Mouse (Mus musculus): ENCODE results near the gene Chd4. TPM values are rescaled to one million over a fixed set of nuclear protein-coding genes. Genes with fewer than 3 reads are reported as not detected.

The Chd4 gene
- polyA plus RNA-seq, 1 experiment from 2014 or later, result 123 TPM

GRCm38 (mm10) chr6:125172474-125172873 lies 76.7 kb downstream of the Chd4 start:
- no peak for ATAC-seq (ENCODE audit: insufficient read depth, low FRiP score, low TSS enrichment)
- Histone ChIP-seq H3K9ac (ENCODE audit: low read length) (no peak overlapping the region), H3K36me3 (ENCODE audit: control insufficient read depth, insufficient read depth, low read length) (peaks cover 75% of the 10 kb centered on the region)

GRCm38 (mm10) chr6:125173256-125173655 lies 77.5 kb downstream of the Chd4 start:
- WGBS, result 96% methylated on average over 7 of the region's 7 CpGs
- DNase-seq (ENCODE audit: low spot score) (no peak), ATAC-seq (ENCODE audit: insufficient read depth, low FRiP score, low TSS enrichment) (no peak)
- Histone ChIP-seq H3K27me3 (ENCODE audit: control insufficient read depth, insufficient read depth, low read length) (no peaks in the 10 kb centered on the region), H3K4me1 (ENCODE audit: control insufficient read depth, insufficient read depth, low read length) (no peaks in the 10 kb centered on the region), H3K36me3 (ENCODE audit: control insufficient read depth, insufficient read depth, low read length) (peaks cover 78% of the 10 kb centered on the region), H3K9me3 (ENCODE audit: control insufficient read depth, low read length) (no peaks in the 10 kb centered on the region), H3K27ac (ENCODE audit: low read depth, low read length) (no peak overlapping the region), H3K4me2 (ENCODE audit: low read depth) (no peak overlapping the region), H3K9ac (ENCODE audit: low read length) (no peak overlapping the region), H3K4me3 (ENCODE audit: low read depth, low read length) (no peak overlapping the region)

More at GRCm38 (mm10) chr6:125172474-125172873, 76.7 kb downstream of the Chd4 start:
- WGBS, result 98% methylated on average over 2 of the region's 2 CpGs
- DNase-seq (ENCODE audit: low spot score), result no peak
- no peak overlapping the region for H3K4me2 ChIP-seq (ENCODE audit: low read depth)
- no peaks in the 10 kb centered on the region for H3K27me3 ChIP-seq (ENCODE audit: control insufficient read depth, insufficient read depth, low read length)
- no peak overlapping the region for H3K27ac ChIP-seq (ENCODE audit: low read depth, low read length)
- H3K9me3 ChIP-seq (ENCODE audit: control insufficient read depth, low read length), result no peaks in the 10 kb centered on the region
- H3K4me3 ChIP-seq (ENCODE audit: low read depth, low read length), result no peak overlapping the region
- H3K4me1 ChIP-seq (ENCODE audit: control insufficient read depth, insufficient read depth, low read length), result peaks cover under 1% of the 10 kb centered on the region

- no peak overlapping the region for H3K27ac ChIP-seq (ENCODE audit: low read depth, low read length)
- no peaks in the 10 kb centered on the region for H3K4me1 ChIP-seq (ENCODE audit: control insufficient read depth, insufficient read depth, low read length)
- ATAC-seq (ENCODE audit: insufficient read depth, low FRiP score, low TSS enrichment) (no peak), DNase-seq (ENCODE audit: low spot score) (no peak)
- H3K36me3 ChIP-seq (ENCODE audit: control insufficient read depth, insufficient read depth, low read length), result peaks cover 66% of the 10 kb centered on the region
- H3K27me3 ChIP-seq (ENCODE audit: control insufficient read depth, insufficient read depth, low read length), result no peaks in the 10 kb centered on the region
- H3K9ac ChIP-seq (ENCODE audit: low read length), result no peak overlapping the region
- H3K4me2 ChIP-seq (ENCODE audit: low read depth), result no peak overlapping the region
- H3K9me3 ChIP-seq (ENCODE audit: control insufficient read depth, low read length), result no peaks in the 10 kb centered on the region
- H3K4me3 ChIP-seq (ENCODE audit: low read depth, low read length), result no peak overlapping the region
- 94% methylated on average over 5 of the region's 5 CpGs for WGBS
Measured at GRCm38 (mm10) chr6:125175469-125175868, 79.7 kb downstream of the Chd4 start.

GRCm38 (mm10) chr6:125179601-125180000 lies 83.8 kb downstream of the Chd4 start:
- peaks cover 51% of the 10 kb centered on the region for H3K36me3 ChIP-seq (ENCODE audit: control insufficient read depth, insufficient read depth, low read length)
- WGBS, result 91% methylated on average over 7 of the region's 7 CpGs

More at GRCm38 (mm10) chr6:125179601-125180000, 83.8 kb downstream of the Chd4 start:
- H3K27ac ChIP-seq (ENCODE audit: low read depth, low read length), result no peak overlapping the region
- no peak overlapping the region for H3K4me2 ChIP-seq (ENCODE audit: low read depth)
- ATAC-seq (ENCODE audit: insufficient read depth, low FRiP score, low TSS enrichment) (no peak), DNase-seq (ENCODE audit: low spot score) (no peak)
- no peaks in the 10 kb centered on the region for H3K27me3 ChIP-seq (ENCODE audit: control insufficient read depth, insufficient read depth, low read length)
- no peak overlapping the region for H3K9ac ChIP-seq (ENCODE audit: low read length)
- H3K4me3 ChIP-seq (ENCODE audit: low read depth, low read length), result no peak overlapping the region
- no peaks in the 10 kb centered on the region for H3K4me1 ChIP-seq (ENCODE audit: control insufficient read depth, insufficient read depth, low read length)
- H3K9me3 ChIP-seq (ENCODE audit: control insufficient read depth, low read length), result no peaks in the 10 kb centered on the region

Small RNAs within 50 kb of the gene (microRNA-seq; reads per million reads assigned to microRNA genes)
- gene Mir7045, result not detected

Other genes starting within 250 kb of the Chd4 start
- gene P3h3, start 238.2 kb upstream of the Chd4 start, polyA plus RNA-seq (2014; fragmentation: Nextera tagmentation; extraction: Ambion mirVana), result 14.6 and 16.9 TPM in 2 replicates
- 2.3 TPM in 2 replicates for gene Gpr162, start 232.0 kb upstream of the Chd4 start, polyA plus RNA-seq (2014; fragmentation: Nextera tagmentation; extraction: Ambion mirVana)
- 0.07 TPM in 1 of 2 replicates, not detected in the other for gene Cd4, start 207.8 kb upstream of the Chd4 start, polyA plus RNA-seq (2014; fragmentation: Nextera tagmentation; extraction: Ambion mirVana)
- gene Lag3, start 184.3 kb upstream of the Chd4 start, polyA plus RNA-seq (2014; fragmentation: Nextera tagmentation; extraction: Ambion mirVana), result 1.4 and 1.7 TPM in 2 replicates
- gene Ptms, start 175.9 kb upstream of the Chd4 start, polyA plus RNA-seq (2014; fragmentation: Nextera tagmentation; extraction: Ambion mirVana), result 345 and 381 TPM in 2 replicates
- gene Mlf2, start 164.6 kb upstream of the Chd4 start, polyA plus RNA-seq (2014; fragmentation: Nextera tagmentation; extraction: Ambion mirVana), result 468 and 513 TPM in 2 replicates
- gene Cops7a, start 130.4 kb upstream of the Chd4 start, polyA plus RNA-seq (2014; fragmentation: Nextera tagmentation; extraction: Ambion mirVana), result 110 and 118 TPM in 2 replicates
- 1.7 and 2.6 TPM in 2 replicates for gene Pianp, start 99.3 kb upstream of the Chd4 start, polyA plus RNA-seq (2014; fragmentation: Nextera tagmentation; extraction: Ambion mirVana)
- gene Zfp384, start 86.8 kb upstream of the Chd4 start, polyA plus RNA-seq (2014; fragmentation: Nextera tagmentation; extraction: Ambion mirVana), result 9.7 and 10.2 TPM in 2 replicates
- gene Ing4, start 56.2 kb upstream of the Chd4 start, polyA plus RNA-seq (2014; fragmentation: Nextera tagmentation; extraction: Ambion mirVana), result 130 and 132 TPM in 2 replicates
- gene Acrbp, start 46.3 kb upstream of the Chd4 start, polyA plus RNA-seq (2014; fragmentation: Nextera tagmentation; extraction: Ambion mirVana), result 10.9 and 11.7 TPM in 2 replicates
- gene Lpar5, start 28.1 kb upstream of the Chd4 start, polyA plus RNA-seq (2014; fragmentation: Nextera tagmentation; extraction: Ambion mirVana), result 0.34 and 0.57 TPM in 2 replicates
- 62.7 and 63.4 TPM in 2 replicates for gene Nop2, start 35.9 kb downstream of the Chd4 start, polyA plus RNA-seq (2014; fragmentation: Nextera tagmentation; extraction: Ambion mirVana)
- 13.8 and 16.5 TPM in 2 replicates for gene Iffo1, start 49.3 kb downstream of the Chd4 start, polyA plus RNA-seq (2014; fragmentation: Nextera tagmentation; extraction: Ambion mirVana)
- 2,338 and 2,354 TPM in 2 replicates for gene Gapdh, start 70.5 kb downstream of the Chd4 start, polyA plus RNA-seq (2014; fragmentation: Nextera tagmentation; extraction: Ambion mirVana)
- gene Ncapd2, start 95.7 kb downstream of the Chd4 start, polyA plus RNA-seq (2014; fragmentation: Nextera tagmentation; extraction: Ambion mirVana), result 137 and 139 TPM in 2 replicates
- gene Mrpl51, start 95.8 kb downstream of the Chd4 start, polyA plus RNA-seq (2014; fragmentation: Nextera tagmentation; extraction: Ambion mirVana), result 178 and 192 TPM in 2 replicates
- 2.2 and 2.5 TPM in 2 replicates for gene Vamp1, start 119.6 kb downstream of the Chd4 start, polyA plus RNA-seq (2014; fragmentation: Nextera tagmentation; extraction: Ambion mirVana)
- gene Tapbpl, start 135.9 kb downstream of the Chd4 start, polyA plus RNA-seq (2014; fragmentation: Nextera tagmentation; extraction: Ambion mirVana), result 1.2 and 1.7 TPM in 2 replicates
- 0.77 and 1.3 TPM in 2 replicates for gene Cd27, start 141.0 kb downstream of the Chd4 start, polyA plus RNA-seq (2014; fragmentation: Nextera tagmentation; extraction: Ambion mirVana)
- 0.15 TPM in 1 of 2 replicates, not detected in the other for gene Tuba3a, start 190.1 kb downstream of the Chd4 start, polyA plus RNA-seq (2014; fragmentation: Nextera tagmentation; extraction: Ambion mirVana)
- 18.8 and 19.2 TPM in 2 replicates for gene Ltbr, start 217.9 kb downstream of the Chd4 start, polyA plus RNA-seq (2014; fragmentation: Nextera tagmentation; extraction: Ambion mirVana)
- gene Scnn1a, start 224.7 kb downstream of the Chd4 start, polyA plus RNA-seq (2014; fragmentation: Nextera tagmentation; extraction: Ambion mirVana), result 0.55 and 0.80 TPM in 2 replicates